Mouse (Mus musculus): ENCODE data around the gene Gm20604.

Gene Gm20604

DNA sequence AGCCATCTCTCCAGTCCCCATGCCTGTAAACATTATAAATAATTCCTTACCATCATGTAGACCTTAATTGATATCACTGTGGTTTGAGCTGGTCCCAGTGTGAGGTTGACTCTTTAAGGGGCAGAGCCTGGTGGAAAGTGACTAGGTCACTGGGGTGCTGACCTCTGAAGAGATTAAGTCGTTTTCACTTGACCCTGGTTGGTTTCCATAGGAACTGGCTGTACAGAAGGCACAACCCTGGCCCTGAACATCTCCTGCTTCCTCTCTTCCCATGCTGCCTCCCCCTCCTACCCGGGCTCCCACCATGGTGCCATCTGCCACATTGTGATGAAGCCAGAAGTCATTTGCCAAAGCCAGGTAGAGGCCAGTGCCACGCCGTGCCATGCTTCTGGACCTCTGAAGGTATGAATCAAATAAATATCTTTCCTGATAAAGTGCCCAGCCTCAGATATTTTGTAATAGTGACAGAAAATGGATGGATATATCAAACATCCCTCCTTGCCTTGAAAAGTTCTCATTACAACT is 47.6 kb downstream of the Gm20604 start:
- in situ Hi-C loops (cut with MboI, MseI): no loop called here

- in situ Hi-C loops (cut with MboI, MseI): loop anchor here (5.0 to 10.0 kb wide), 4 partner anchors 83 to 1625 kb away; partner anchors contain the start of gene Ppp4r3a (in 1 of the 2)
These were observed 48.6 kb downstream of the Gm20604 start for GRCm38 (mm10) chr12:102709896-102710295.

DNA sequence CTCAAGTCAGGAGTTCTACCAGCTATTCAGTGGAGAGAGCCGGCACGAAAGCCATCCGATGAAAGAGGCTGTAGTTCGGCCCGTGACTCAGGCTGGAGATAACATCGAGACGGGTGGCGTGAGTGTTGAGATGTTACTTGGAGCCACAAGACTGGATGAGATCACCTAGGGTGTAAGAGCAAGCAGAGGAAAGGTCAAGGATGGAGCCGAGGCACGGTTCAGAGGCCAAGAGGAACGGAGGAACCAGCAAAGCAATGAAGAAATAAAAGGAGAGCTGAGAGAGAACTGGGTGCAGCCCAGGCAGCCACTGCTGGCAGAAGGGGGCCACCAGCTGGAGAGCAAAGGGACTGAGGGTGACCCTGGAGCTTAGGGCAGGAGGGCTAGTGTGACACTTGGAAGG is 50.3 kb downstream of the Gm20604 start:
- in situ Hi-C loops (cut with MboI, MseI): loop anchor here (5.0 to 10.0 kb wide), 4 partner anchors 81 to 1623 kb away; partner anchors contain the start of gene Ppp4r3a (in 1 of the 2)

- in situ Hi-C loops (cut with MboI, MseI): loop anchor here (5.0 to 10.0 kb wide), 4 partner anchors 80 to 1622 kb away; partner anchors contain the start of gene Ppp4r3a (in 1 of the 2)
These were observed 51.5 kb downstream of the Gm20604 start for GRCm38 (mm10) chr12:102706833-102707463.

DNA sequence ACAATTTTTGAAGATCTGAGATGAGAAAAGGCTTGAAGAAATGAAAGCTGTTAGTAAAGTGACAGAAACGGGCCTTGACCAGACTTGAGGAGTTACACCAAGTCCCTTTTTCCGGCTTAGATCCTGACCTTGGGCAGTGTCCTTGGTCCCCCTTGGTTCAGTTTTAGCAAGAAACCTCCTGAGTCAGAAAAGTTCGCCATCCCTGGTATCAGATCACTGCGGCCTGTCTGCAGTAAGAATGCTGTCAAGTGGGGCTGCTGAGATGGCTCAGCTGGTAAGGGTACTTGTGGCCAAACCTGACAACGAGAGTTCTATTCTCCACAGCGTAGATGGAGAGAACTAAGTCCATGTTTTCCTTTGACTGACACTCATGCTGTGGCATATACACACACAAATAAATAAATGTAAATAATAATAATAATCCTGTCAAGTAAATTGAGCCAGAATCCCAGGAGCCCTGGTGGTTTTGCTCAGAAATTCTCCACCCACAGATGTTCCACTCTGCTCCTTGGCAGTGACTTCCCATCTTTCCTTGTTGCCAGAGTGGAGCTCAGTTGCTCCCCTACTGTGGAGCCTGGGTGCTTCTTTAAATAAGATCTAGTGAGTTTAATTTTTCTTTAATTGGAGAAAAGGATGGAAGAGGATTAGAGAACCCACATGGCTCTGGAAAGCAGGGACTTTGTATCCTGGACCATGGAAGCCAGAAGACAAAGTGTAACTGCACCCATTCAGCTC is 52.4 kb downstream of the Gm20604 start:
- in situ Hi-C loops (cut with MboI, MseI): loop anchor here (5.0 to 10.0 kb wide), 4 partner anchors 79 to 1621 kb away; partner anchors contain the start of gene Ppp4r3a (in 1 of the 2)

- in situ Hi-C loops (cut with MboI, MseI): loop anchor here (5.0 to 10.0 kb wide), 4 partner anchors 78 to 1621 kb away; partner anchors contain the start of gene Ppp4r3a (in 1 of the 2)
These were observed 53.1 kb downstream of the Gm20604 start for GRCm38 (mm10) chr12:102705216-102705871.

DNA sequence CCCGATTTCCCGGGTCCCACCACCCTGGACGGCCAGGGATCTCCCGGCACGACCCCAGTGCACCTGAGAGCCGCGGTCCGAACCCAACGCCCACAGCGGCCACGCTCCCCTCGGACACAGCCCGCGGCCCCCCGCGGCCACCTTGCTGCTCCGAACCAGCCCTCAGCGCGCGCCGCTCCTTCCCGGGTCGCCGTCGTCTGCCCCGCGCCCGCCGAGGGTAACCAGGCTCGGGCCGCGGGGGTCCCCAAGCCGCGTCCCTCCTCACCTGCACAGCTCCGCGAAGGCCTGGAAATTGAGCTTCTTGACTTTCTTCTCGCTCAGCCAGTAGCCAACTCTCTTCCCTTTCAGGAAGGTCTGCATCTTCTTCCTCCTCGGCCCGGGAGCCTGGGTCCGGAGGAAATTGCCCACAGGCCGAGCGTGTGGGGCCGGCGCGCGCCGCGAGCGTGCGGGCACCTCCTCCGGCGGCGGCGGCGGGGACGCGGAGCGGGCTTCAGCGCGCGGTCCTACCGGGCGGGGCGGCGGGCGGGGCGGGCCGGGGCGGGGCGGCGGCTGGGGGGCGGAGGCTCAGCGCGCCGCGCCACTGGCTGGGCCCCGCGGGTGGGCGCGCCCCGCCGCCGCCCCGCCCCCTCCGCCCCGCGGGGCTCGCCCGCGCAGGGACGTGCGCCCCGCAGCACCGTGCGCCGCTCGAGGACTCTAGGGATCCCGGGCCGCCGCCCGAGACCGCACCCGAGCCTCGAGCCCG is 53.8 kb downstream of the Gm20604 start, which contains the start of gene Itpk1:
Gene Itpk1 (minus strand): TSS at position 474 of the 742 bp plus-strand sequence.
- in situ Hi-C loops (cut with MboI, MseI): loop anchor here (5.0 to 10.0 kb wide), 4 partner anchors 77 to 1620 kb away; partner anchors contain the start of gene Ppp4r3a (in 1 of the 2)

DNA sequence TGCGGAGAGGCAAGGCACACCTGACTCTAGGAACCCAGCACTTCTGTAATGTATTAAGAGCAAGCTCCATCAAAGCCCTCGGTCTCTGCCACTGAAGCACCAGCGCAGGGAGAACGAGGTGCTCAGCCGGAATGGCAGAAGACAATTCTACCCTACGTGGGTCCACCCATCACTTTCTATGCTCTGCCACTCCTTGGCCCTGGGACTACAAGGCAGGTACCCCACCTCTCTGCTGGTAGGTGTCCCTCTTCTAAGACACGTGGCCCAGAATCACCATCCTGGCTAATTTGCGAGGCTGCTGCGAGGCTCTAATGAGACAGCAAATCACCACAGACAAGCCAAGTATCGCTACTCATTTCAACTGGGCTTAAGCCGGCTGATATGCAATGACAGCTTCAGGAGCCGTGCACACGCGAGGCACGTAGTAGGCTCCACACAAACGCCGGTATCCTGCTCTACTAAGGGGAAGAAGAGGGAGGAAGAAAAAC is 54.5 kb downstream of the Gm20604 start:
- in situ Hi-C loops (cut with MboI, MseI): loop anchor here in 1 of 2 experiments (10.0 kb wide), 1 partner anchor 1619 kb away; the partner anchor contains the start of gene Ppp4r3a

GRCm38 (mm10) chr12:102703441-102703840 is 55.0 kb downstream of the Gm20604 start:
- in situ Hi-C loops (cut with MboI, MseI): loop anchor here in 1 of 2 experiments (10.0 kb wide), 1 partner anchor 1619 kb away; the partner anchor contains the start of gene Ppp4r3a

DNA sequence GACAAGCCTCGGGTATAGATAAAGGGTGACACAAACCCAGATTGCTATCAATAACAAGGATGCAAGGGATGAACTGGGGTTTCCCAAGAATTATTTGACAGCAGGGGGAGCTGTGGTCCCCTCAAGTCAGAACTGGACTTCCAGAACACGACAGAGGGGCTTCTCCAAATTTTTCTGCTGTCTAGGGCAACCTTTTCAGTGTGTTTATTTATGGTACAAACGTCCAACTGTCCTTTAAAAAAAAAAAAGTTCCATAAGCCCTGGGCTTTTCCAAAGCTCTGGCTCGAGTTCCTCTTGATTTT is 55.4 kb downstream of the Gm20604 start:
- in situ Hi-C loops (cut with MboI, MseI): loop anchor here in 1 of 2 experiments (10.0 kb wide), 1 partner anchor 1618 kb away; the partner anchor contains the start of gene Ppp4r3a

GRCm38 (mm10) chr12:102702356-102703110 is 55.9 kb downstream of the Gm20604 start:
- in situ Hi-C loops (cut with MboI, MseI): loop anchor here in 1 of 2 experiments (10.0 kb wide), 1 partner anchor 1618 kb away; the partner anchor contains the start of gene Ppp4r3a

DNA sequence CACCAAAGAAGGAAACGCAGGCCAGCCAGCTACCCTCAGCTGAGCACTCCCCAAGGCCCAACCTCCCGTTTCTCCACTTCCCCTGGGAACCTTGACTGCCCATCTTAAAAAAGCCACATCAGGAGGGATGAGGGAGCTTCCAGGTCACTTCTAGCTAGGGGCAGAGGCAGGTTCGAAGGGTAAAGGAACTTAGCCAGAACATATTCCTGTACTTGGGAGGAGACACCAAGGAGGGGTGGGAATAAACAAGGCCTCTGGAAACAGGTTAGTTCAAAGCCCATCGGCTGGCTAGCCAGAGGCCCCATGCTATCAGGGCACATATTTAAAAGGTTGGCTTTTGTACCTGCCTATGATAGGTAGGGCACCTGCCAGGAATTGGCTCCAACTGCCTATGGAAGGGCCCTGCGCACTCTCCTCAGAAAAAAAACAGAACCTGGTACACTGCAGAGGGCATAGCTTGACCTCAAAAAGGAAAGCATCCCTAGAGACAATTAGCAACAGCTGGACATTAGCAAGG is 56.7 kb downstream of the Gm20604 start:
- in situ Hi-C loops (cut with MboI, MseI): loop anchor here in 1 of 2 experiments (10.0 kb wide), 1 partner anchor 1617 kb away; the partner anchor contains the start of gene Ppp4r3a

- in situ Hi-C loops (cut with MboI, MseI): loop anchor here in 1 of 2 experiments (10.0 kb wide), 1 partner anchor 1616 kb away; the partner anchor contains the start of gene Ppp4r3a
These were observed 58.0 kb downstream of the Gm20604 start for GRCm38 (mm10) chr12:102700453-102700852.

- in situ Hi-C loops (cut with MboI, MseI): loop anchor here in 1 of 2 experiments (25.0 kb wide), 1 partner anchor 712 kb away; the partner anchor contains the start of gene Cpsf2
These were observed 59.3 kb downstream of the Gm20604 start for GRCm38 (mm10) chr12:102699156-102699555.

DNA sequence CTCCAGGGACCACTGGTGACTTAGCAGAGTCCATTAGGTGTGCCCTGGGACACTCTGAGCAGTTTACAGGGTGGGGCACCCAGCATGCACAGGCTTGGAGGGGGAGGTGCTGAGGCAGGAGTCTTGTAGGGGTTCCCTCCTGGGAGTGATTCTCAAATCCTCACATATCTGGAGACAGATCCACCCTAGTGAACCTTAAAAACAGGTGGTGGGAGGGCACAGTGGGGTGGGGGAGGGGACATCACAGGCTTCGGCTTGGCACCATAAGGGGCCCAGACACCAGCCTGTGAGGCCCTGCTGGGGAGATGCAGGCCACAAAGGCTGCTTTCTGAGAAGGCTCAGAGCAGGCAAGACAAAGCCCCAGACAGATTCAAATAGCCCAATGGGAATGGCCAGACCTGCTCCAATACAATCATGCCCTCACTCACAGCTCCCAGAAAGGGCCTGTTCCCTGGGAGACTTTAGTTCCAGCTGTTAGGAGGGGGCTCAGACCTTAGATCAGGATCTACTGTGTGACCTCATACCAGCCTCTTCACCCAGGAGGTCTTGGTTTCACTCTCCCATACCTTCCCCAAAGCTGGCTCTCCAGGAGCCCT is 60.3 kb downstream of the Gm20604 start:
- in situ Hi-C loops (cut with MboI, MseI): loop anchor here in 1 of 2 experiments (25.0 kb wide), 1 partner anchor 711 kb away; the partner anchor contains the start of gene Cpsf2

DNA sequence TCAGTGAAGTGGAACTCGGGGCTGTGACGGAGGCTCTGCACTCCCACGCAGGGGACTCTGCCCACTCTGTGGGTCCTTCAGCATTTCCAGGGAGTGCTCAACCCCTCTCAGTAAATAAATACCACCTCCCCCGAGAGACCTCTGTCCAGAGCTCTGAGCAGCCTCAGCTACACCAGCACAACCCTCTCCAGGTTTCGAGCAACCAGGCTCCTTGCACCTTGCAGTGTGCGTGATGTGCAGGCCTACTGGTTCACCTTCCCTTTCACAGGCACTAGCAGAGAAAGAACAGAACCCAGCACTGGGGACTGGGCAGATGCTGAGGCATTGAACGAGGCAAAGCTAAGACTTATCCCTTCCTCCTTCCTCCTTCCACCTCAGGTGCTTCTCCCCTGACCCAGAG is 61.1 kb downstream of the Gm20604 start:
- in situ Hi-C loops (cut with MboI, MseI): loop anchor here in 1 of 2 experiments (25.0 kb wide), 1 partner anchor 710 kb away; the partner anchor contains the start of gene Cpsf2

- in situ Hi-C loops (cut with MboI, MseI): loop anchor here in 1 of 2 experiments (25.0 kb wide), 1 partner anchor 709 kb away; the partner anchor contains the start of gene Cpsf2
These were observed 61.7 kb downstream of the Gm20604 start for GRCm38 (mm10) chr12:102696635-102697354.
